Mouse (Mus musculus): ENCODE data around the gene ccdc198.

The ccdc198 gene

GRCm38 (mm10) chr14:49197031-49197527 is 48.2 kb downstream of the ccdc198 start:
- DNase-seq = no peak

GRCm38 (mm10) chr14:49186270-49186669 is 59.0 kb downstream of the ccdc198 start:
- DNase-seq = no peak

- no peak for DNase-seq
Observed at GRCm38 (mm10) chr14:49179736-49180135, 65.5 kb downstream of the ccdc198 start.

GRCm38 (mm10) chr14:49173290-49174135 is 71.8 kb downstream of the ccdc198 start:
- peak; percentile 9 for DNase-seq

GRCm38 (mm10) chr14:49172582-49172988 is 72.7 kb downstream of the ccdc198 start:
- peak; percentile 32 for DNase-seq

- peak; percentile 99 for DNase-seq
Observed at GRCm38 (mm10) chr14:49171867-49172581, 73.2 kb downstream of the ccdc198 start, which contains the start of gene Naa30. Gene Naa30 (plus strand): TSS chr14:49172226.

- peak; percentile 34 for DNase-seq
Observed at GRCm38 (mm10) chr14:49171286-49171685, 74.0 kb downstream of the ccdc198 start.
